Mouse (Mus musculus): ENCODE measurements at regions not wholly inside any gene's neighbourhood (a gene's known extent, or its start where the extent isn't known, plus 50 kb on each side); places are given as distances from the start of the nearest gene placed in this dataset.
A peak's percentile ranks its signal among the peaks of the same experiment; 100 is the strongest.

- Histone ChIP-seq H3K9ac (ENCODE audit: control insufficient read depth, low read depth, low read length, poor library complexity, severe bottlenecking) (no peak overlapping the region), H3K9me3 (replicated peaks; ENCODE audit: insufficient read depth, low read length) (no peaks in the 10 kb centered on the region), H3K27me3 (ENCODE audit: control insufficient read depth in 1 of 2, insufficient read depth in 2 of 2, low read length in 2 of 2) (no peaks in the 10 kb centered on the region), H3K79me2 (ENCODE audit: control insufficient read depth, insufficient read depth, low read length, poor library complexity) (no peaks in the 10 kb centered on the region), H3K27ac (ENCODE audit: control insufficient read depth, low read depth, low read length) (no peak overlapping the region), H3K36me3 (ENCODE audit: control insufficient read depth in 1 of 2, insufficient read depth in 2 of 2, low read length in 2 of 2) (no peaks in the 10 kb centered on the region), H3K4me3 (ENCODE audit: control insufficient read depth in 1 of 2, insufficient read depth in 1 of 2, low read depth in 2 of 2, low read length in 2 of 2) (no peak overlapping the region), H3K4me1 (ENCODE audit: control insufficient read depth in 1 of 2, insufficient read depth in 2 of 2, low read length in 2 of 2) (no peaks in the 10 kb centered on the region)
- no peak for DNase-seq (ENCODE audit: low read depth, low spot score)
- TF ChIP-seq CHD2 (IDR thresholded peaks at IDR 0.05; ENCODE audit: low read length) = no peak
- no peak for TF ChIP-seq ELF1 (IDR thresholded peaks at IDR 0.05; ENCODE audit: low read depth, low read length)
- no peak for TF ChIP-seq ZKSCAN1 (IDR thresholded peaks at IDR 0.05; ENCODE audit: low read depth, low read length)
- no peak for TF ChIP-seq POLR2AphosphoS5 (IDR thresholded peaks at IDR 0.05; ENCODE audit: borderline replicate concordance, low read depth, low read length)
- TF ChIP-seq MAZ (IDR thresholded peaks at IDR 0.05; ENCODE audit: low read depth, low read length) = no peak
- TF ChIP-seq EP300 (IDR thresholded peaks at IDR 0.05; ENCODE audit: low read depth in 1 of 2, low read length in 2 of 2) = no peak
- no peak for TF ChIP-seq POLR2A (IDR thresholded peaks at IDR 0.05; ENCODE audit: control insufficient read depth in 1 of 2, insufficient read depth in 1 of 2, low read depth in 1 of 2, low read length in 2 of 2, poor library complexity in 1 of 2)
- no peak for TF ChIP-seq CHD1 (IDR thresholded peaks at IDR 0.05; ENCODE audit: low read depth, low read length)
- no peak for TF ChIP-seq MYC (IDR thresholded peaks at IDR 0.05; ENCODE audit: low read depth, low read length)
- TF ChIP-seq ZC3H11A (IDR thresholded peaks at IDR 0.05; ENCODE audit: low read depth, low read length) = no peak
- TF ChIP-seq JUND (IDR thresholded peaks at IDR 0.05; ENCODE audit: low read depth, low read length) = no peak
- TF ChIP-seq MAFK (IDR thresholded peaks at IDR 0.05; ENCODE audit: borderline replicate concordance, low read depth, low read length) = no peak
- no peak for TF ChIP-seq CTCF (IDR thresholded peaks at IDR 0.05 in 2 of 3, conservative IDR thresholded peaks at IDR 0.05 in 1 of 3; ENCODE audit: control insufficient read depth in 1 of 3, insufficient read depth in 1 of 3, low read depth in 2 of 3, low read length in 3 of 3, poor library complexity in 1 of 3, severe bottlenecking in 1 of 3)
- no peak for TF ChIP-seq ZNF384 (IDR thresholded peaks at IDR 0.05; ENCODE audit: low read depth, low read length)
- no peak for TF ChIP-seq TAL1 (IDR thresholded peaks at IDR 0.05; ENCODE audit: low read length)
Measured at GRCm38 (mm10) chr10:26653103-26653502, 100.1 kb upstream of the Arhgap18 start.

DNA sequence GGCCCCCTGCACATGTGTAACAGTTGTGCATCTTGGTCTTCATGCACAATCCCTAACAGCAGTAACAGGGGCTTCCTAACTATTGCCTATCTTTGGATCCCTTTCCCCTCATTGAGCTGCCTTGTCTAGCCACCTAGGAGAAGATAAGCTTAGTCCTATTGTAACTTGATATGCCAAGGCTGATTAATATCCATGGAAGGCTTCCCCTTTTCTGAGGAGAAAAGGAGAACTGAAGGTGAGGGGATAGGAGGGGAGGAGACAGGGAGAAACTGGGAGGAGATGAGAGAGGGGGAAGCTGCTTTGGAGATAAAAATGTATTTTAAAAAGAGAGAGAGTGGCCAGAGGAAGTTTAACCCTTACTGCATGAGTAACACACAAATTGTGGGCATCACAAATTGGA lies 89.0 kb upstream of the Arhgap18 start:
- Histone ChIP-seq H3K9ac (ENCODE audit: control insufficient read depth, low read depth, low read length, poor library complexity, severe bottlenecking) (no peak overlapping the region), H3K27ac (ENCODE audit: control insufficient read depth, low read depth, low read length) (no peak overlapping the region), H3K9me3 (replicated peaks; ENCODE audit: insufficient read depth, low read length) (no peaks in the 10 kb centered on the region), H3K79me2 (ENCODE audit: control insufficient read depth, insufficient read depth, low read length, poor library complexity) (no peaks in the 10 kb centered on the region), H3K4me1 (ENCODE audit: control insufficient read depth in 1 of 2, insufficient read depth in 2 of 2, low read length in 2 of 2) (peaks cover 0 to 10% of the 10 kb centered on the region in 2 experiments; a peak in 2 of 4 replicates), H3K4me3 (ENCODE audit: control insufficient read depth in 1 of 2, insufficient read depth in 1 of 2, low read depth in 2 of 2, low read length in 2 of 2) (no peak overlapping the region), H3K36me3 (ENCODE audit: control insufficient read depth in 1 of 2, insufficient read depth in 2 of 2, low read length in 2 of 2) (peaks cover 0 to 6% of the 10 kb centered on the region in 2 experiments; a peak in 2 of 4 replicates), H3K27me3 (ENCODE audit: control insufficient read depth in 1 of 2, insufficient read depth in 2 of 2, low read length in 2 of 2) (no peaks in the 10 kb centered on the region)
- TF ChIP-seq MAZ (IDR thresholded peaks at IDR 0.05; ENCODE audit: low read depth, low read length) = no peak
- no peak for TF ChIP-seq MXI1 (IDR thresholded peaks at IDR 0.05; ENCODE audit: low read depth, low read length)
- peak; percentile 79 for TF ChIP-seq GATA1 (IDR thresholded peaks at IDR 0.05; ENCODE audit: low read depth, low read length)
- peak; percentile 20; the same call in 1 of the 2 replicates for TF ChIP-seq TAL1 (IDR thresholded peaks at IDR 0.05; ENCODE audit: low read length)
- no peak for TF ChIP-seq ZKSCAN1 (IDR thresholded peaks at IDR 0.05; ENCODE audit: low read depth, low read length)
- no peak for TF ChIP-seq E2F4 (IDR thresholded peaks at IDR 0.05; ENCODE audit: borderline replicate concordance, low read depth, low read length)
- no peak for TF ChIP-seq CHD1 (IDR thresholded peaks at IDR 0.05; ENCODE audit: low read depth, low read length)
- TF ChIP-seq USF2 (IDR thresholded peaks at IDR 0.05; ENCODE audit: borderline replicate concordance in 1 of 2, insufficient read depth in 1 of 2, low read depth in 1 of 2, low read length in 2 of 2) = no peak
- TF ChIP-seq ZMIZ1 (IDR thresholded peaks at IDR 0.05; ENCODE audit: low read depth, low read length) = no peak
- peak; percentile 47; the same call in 1 of the 2 replicates for TF ChIP-seq RCOR1 (IDR thresholded peaks at IDR 0.05; ENCODE audit: low read depth, low read length)
- no peak for TF ChIP-seq NELFE (IDR thresholded peaks at IDR 0.05; ENCODE audit: low read depth, low read length)
- no peak for TF ChIP-seq SIN3A (IDR thresholded peaks at IDR 0.05; ENCODE audit: low read length)
- TF ChIP-seq EP300 (IDR thresholded peaks at IDR 0.05; ENCODE audit: low read depth in 1 of 2, low read length in 2 of 2) = peak; percentile 59 to 73
- TF ChIP-seq NRF1 (IDR thresholded peaks at IDR 0.05; ENCODE audit: insufficient read depth, low read depth, low read length, poor library complexity, severe bottlenecking) = no peak
- TF ChIP-seq POLR2AphosphoS5 (IDR thresholded peaks at IDR 0.05; ENCODE audit: borderline replicate concordance, low read depth, low read length) = no peak
- TF ChIP-seq HCFC1 (IDR thresholded peaks at IDR 0.05; ENCODE audit: low read depth, low read length) = no peak
- peak; percentile 72 for DNase-seq (ENCODE audit: low read depth, low spot score)

All from MEL (cell line).